Mouse (Mus musculus) gastrocnemius, postnatal 25 days (tissue): ENCODE data around the gene Ncoa4. TPM values are rescaled to one million over a fixed set of nuclear protein-coding genes. Genes with fewer than 3 reads are reported as not detected.

Experiments
- DNase-seq: peaks from one replicate; pipeline ENCODE4 v3.0.0; 2022
- total RNA-seq, 2 experiments: library from RNA; stranded (reverse); gene quantifications; 1 replicate in 1 of 2; 2 replicates in 1 of 2; pipeline ENCODE4 v1.2.3; 2021

Gene Ncoa4
- total RNA-seq, 2 experiments from 2014 or later, result 59.2 to 65.4 TPM

GRCm38 (mm10) chr14:32201354-32201753, 41.7 kb downstream of the Ncoa4 start:
- DNase-seq, result no peak

DNA sequence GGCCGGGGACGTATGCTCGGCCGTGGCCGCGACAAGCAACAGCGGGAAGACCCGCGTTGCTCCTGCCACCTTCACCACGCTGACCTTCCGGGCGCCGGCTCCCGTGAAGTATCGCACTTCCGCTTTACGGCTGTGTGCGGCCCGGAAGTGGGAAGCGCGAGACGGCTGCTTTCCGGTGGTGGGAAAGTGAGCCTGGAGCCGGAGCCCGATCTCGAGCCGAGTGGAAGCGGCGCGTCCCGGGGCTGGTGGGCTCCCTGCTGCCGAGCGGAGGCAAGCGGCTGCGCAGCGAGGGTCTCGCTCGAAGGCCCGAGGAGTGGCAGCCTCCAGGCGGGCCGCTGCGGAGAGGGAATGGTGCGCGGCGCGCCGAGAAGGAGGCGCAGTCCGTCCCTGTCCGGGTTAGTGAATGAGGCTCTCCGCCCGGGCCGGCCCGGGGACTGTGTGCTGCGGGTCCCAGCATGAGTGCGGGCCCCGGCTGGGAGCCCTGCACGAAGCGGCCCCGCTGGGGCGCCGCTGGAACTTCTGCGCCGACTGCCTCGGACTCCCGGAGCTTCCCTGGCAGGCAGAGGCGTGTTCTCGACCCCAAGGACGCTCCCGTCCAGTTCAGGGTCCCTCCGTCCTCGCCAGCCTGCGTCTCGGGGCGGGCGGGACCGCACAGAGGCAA, 42.3 kb downstream of the Ncoa4 start, which contains the start of the genes Timm23 and Parg:
Timm23 (minus strand) TSS at position 108 of the 661 bp plus-strand sequence.
Parg (plus strand) TSS at position 159 of the 661 bp plus-strand sequence.
- peak; percentile 82 for DNase-seq

DNA sequence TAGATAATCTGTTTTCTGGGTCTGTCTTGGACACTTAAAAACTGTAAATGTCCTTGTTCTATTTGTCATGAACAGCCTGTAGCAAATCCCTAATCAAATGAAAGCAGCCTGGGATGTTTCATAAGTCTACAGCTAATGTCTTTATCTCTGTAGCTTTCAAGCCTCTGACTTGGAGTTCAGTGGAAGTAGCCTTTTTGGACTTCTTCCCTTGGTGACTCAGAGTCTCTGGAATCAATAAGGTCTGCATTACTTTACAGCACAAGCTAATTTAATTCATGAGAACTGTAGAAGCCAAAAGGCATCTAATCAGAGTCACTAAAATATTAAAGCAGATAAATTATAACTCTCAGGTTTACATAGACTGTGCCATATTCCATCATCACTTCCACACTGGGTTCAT, 66.9 kb downstream of the Ncoa4 start:
- DNase-seq, result no peak

DNA sequence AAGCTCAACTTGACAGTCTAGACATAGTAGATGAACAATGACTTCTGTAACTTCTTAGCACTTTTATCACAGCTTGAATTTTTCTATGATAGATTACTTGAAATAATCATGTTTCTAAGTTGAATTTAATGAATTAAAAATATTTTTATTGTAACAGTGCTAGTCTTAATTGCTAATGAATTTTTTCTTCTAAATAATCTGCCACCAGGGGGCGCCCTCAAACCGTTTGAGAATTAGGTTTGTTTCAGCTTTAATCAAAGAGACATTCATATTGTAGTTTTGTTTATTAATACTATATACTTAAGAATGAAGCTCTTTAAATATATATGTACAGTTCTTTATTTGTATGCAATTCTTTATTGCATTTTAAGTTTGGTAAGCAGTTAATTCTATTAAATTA, 69.3 kb downstream of the Ncoa4 start:
- DNase-seq, result no peak

Other genes starting within 250 kb of the Ncoa4 start
- gene Galnt15, start 130.9 kb upstream of the Ncoa4 start, total RNA-seq, result 1 to 10 TPM; 3.2 to 6.9 TPM
- 10 to 100 TPM; 21.9 to 22.9 TPM for gene Oxnad1, start 74.5 kb upstream of the Ncoa4 start, total RNA-seq
- gene Dph3, start 74.1 kb upstream of the Ncoa4 start, total RNA-seq, result 100 to 1,000 TPM; 107 to 108 TPM
- gene Msmb, start 17.8 kb upstream of the Ncoa4 start, total RNA-seq, result not detected
- gene Timm23, start 42.0 kb downstream of the Ncoa4 start, total RNA-seq, result 100 to 1,000 TPM; 173 to 190 TPM
- gene Parg, start 42.1 kb downstream of the Ncoa4 start, total RNA-seq, result 10 to 100 TPM; 16.6 to 20.8 TPM
- under 1 TPM; 0.51 to 0.87 TPM for gene Ogdhl, start 162.2 kb downstream of the Ncoa4 start, total RNA-seq
- not detected for gene 1700024G13Rik, start 228.5 kb downstream of the Ncoa4 start, total RNA-seq